Mouse (Mus musculus) liver, postnatal 0 days (tissue): Measurements from ENCODE around the gene Avpr1a.
A peak's percentile ranks its signal among the peaks of the same experiment; 100 is the strongest.

Experiments used
- CTCF ChIP-seq: sonication (generic); IDR thresholded peaks from 2 replicates; pipeline ENCODE4 v1.5.1; 2016; ENCODE audit warnings: antibody characterized with exemption, low read depth
- EP300 ChIP-seq: IDR thresholded peaks from 2 replicates; pipeline ENCODE4 v1.6.1; 2016; ENCODE audit warnings: antibody characterized with exemption, low read depth, mild to moderate bottlenecking

DNA sequence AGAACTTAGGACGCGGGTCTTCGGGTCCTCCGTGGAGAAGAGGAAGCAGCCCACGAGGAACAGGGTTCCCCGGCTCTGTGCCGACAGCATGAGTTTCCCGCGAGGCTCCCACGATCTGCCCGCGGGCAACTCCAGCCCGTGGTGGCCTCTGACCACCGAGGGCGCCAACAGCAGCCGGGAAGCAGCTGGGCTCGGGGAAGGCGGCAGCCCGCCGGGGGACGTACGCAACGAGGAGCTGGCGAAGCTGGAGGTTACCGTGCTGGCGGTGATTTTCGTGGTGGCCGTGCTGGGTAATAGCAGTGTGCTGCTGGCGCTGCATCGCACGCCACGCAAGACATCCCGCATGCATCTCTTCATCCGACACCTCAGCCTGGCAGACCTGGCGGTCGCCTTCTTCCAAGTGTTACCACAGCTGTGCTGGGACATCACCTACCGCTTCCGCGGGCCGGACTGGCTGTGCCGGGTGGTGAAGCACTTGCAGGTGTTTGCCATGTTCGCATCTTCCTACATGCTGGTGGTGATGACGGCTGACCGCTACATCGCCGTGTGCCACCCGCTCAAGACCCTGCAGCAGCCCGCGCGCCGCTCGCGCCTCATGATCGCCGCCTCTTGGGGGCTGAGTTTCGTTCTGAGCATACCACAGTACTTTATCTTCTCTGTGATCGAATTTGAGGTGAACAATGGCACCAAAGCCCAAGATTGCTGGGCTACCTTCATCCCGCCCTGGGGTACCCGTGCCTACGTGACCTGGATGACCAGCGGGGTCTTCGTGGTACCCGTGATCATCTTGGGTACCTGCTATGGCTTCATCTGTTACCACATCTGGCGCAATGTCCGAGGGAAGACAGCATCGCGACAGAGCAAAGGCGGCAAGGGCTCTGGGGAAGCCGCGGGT lies 665 bp downstream of the Avpr1a start:
- TF ChIP-seq CTCF, result peak; percentile 24; the same call in 1 of the 2 replicates
- TF ChIP-seq EP300, result no peak
